Mouse (Mus musculus) lung, postnatal 0 days (tissue): ENCODE data around the gene Bahd1. TPM values are rescaled to one million over a fixed set of nuclear protein-coding genes. Genes with fewer than 3 reads are reported as not detected.

Source experiments
- ATAC-seq: fragments of 200-750 bp; cut with Nextera tagmentation; 2 replicates; pipeline ENCODE4 v1.8.0; 2017; ENCODE audit warnings: moderate library complexity
- DNase-seq: peaks from one replicate; pipeline ENCODE4 v3.0.0-alpha.2; 2016; ENCODE audit warnings: low spot score
- H3K27ac ChIP-seq: fragments of 300-500 bp; sonication (generic); 2 replicates; pipeline ENCODE4 v1.5.1; 2014; ENCODE audit warnings: antibody characterized with exemption, mild to moderate bottlenecking, low read length, mixed read lengths
- H3K27me3 ChIP-seq: fragments of 300-500 bp; sonication (generic); replicated peaks from 2 replicates; pipeline ENCODE4 v1.6.1; 2014; ENCODE audit warnings: low read length, mixed read lengths; ENCODE audit not compliant: insufficient read depth
- H3K36me3 ChIP-seq: fragments of 300-500 bp; sonication (generic); 2 replicates; pipeline ENCODE4 v1.6.1; 2014; ENCODE audit warnings: low read length, mixed read lengths; ENCODE audit not compliant: insufficient read depth
- H3K4me1 ChIP-seq: fragments of 300-500 bp; sonication (generic); 2 replicates; pipeline ENCODE4 v1.6.1; 2014; ENCODE audit warnings: antibody characterized with exemption, low read depth, low read length, mixed read lengths; ENCODE audit not compliant: insufficient read depth
- H3K4me2 ChIP-seq: fragments of 300-500 bp; sonication (generic); replicated peaks from 2 replicates; pipeline ENCODE4 v1.6.1; 2014; ENCODE audit warnings: low read depth, mild to moderate bottlenecking, low read length, moderate library complexity, mixed read lengths
- H3K4me3 ChIP-seq: fragments of 300-500 bp; sonication (generic); 2 replicates; pipeline ENCODE4 v1.5.1; 2014; ENCODE audit warnings: low read depth, low read length
- H3K9ac ChIP-seq: fragments of 300-500 bp; sonication (generic); replicated peaks from 2 replicates; pipeline ENCODE4 v1.6.1; 2014; ENCODE audit warnings: low read depth, mild to moderate bottlenecking
- H3K9me3 ChIP-seq: fragments of 300-500 bp; sonication (generic); 2 replicates; pipeline ENCODE4 v1.6.1; 2016; ENCODE audit warnings: low read length, mixed read lengths
- CTCF ChIP-seq: IDR thresholded peaks from 2 replicates; pipeline ENCODE4 v1.5.1; 2016; ENCODE audit warnings: antibody characterized with exemption, mild to moderate bottlenecking
- EP300 ChIP-seq: IDR thresholded peaks from 2 replicates; pipeline ENCODE4 v1.6.1; 2016; ENCODE audit warnings: antibody characterized with exemption, mild to moderate bottlenecking, control low read depth
- WGBS: fragments of 180-500 bp; shearing (Covaris S2); extraction: QIAGEN DNeasy Blood & Tissue Kit; methylation state at CpG from one replicate; pipeline ENCODE4 v1.1.7; 2014; 5-methylcytosine and 5-hydroxymethylcytosine counted together
- polyA plus RNA-seq: library from polyadenylated mRNA; unstranded; fragments of >200 nt; fragmentation: Nextera tagmentation; extraction: Ambion mirVana; gene quantifications from 2 replicates; pipeline ENCODE4 v1.2.1, GENCODE M21; 2015

The Bahd1 gene
- polyA plus RNA-seq, 1 experiment from 2014 or later, result 5.4 TPM

DNA sequence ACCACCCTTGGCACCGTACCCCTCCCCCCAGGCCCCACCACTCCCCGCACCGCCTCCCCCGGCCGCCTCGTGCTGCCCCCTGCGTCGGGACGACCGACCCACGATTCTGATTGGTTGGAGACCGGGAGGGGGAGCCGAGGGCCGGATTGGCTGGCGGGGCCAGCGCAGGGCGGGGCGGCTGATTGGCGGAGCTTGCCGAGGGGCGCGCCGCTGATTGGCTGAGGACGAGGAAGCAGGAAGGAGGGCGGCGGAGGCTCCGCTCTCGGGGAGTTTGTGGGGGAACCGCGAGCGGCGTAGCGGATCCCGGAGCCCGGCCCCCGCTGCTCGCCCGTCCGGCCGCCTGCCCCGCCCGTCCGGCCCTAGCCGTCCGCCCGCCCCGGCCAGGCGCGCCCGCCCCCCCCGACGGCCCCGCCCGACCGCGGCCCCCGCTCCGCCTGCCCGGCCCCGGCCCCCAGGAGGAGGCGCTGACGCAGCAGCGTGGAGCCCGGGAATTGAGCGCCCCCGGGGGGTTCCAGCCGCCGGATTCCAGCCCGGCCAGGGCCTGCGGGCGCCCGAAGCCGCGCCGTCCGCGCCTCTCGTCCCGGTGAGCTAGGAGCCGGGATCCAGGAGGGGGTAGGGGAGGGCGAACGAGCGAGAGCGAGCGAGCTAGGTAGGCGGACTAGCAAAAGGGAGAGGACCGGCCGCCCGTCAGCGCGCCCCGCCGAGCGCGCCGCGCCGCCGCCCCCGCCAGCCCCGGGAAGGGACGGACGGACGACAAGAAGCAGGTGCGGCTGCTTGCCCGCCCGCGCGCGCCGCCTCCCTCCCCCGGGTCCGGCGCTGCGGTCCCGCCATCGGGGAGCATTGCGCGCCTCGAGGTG, 1.2 kb downstream of the Bahd1 start:
- WGBS, result under 1% methylated on average over 64 of the region's 120 CpGs
- ATAC-seq (peak; percentile 93), DNase-seq (peak; percentile 98)
- peak overlapping the region; percentile 82 for H3K27ac ChIP-seq
- peak overlapping the region; percentile 84 for H3K9ac ChIP-seq
- H3K4me1 ChIP-seq, result peaks cover 17% of the 10 kb centered on the region; the same call in 1 of the 2 replicates
- no peaks in the 10 kb centered on the region for H3K36me3 ChIP-seq
- H3K4me2 ChIP-seq, result peak overlapping the region; percentile 99
- TF ChIP-seq CTCF, result peak; percentile 41; the same call in 1 of the 2 replicates
- no peak for TF ChIP-seq EP300
- H3K4me3 ChIP-seq, result peak overlapping the region; percentile 79
- H3K27me3 ChIP-seq, result peaks cover 17% of the 10 kb centered on the region
- H3K9me3 ChIP-seq, result no peaks in the 10 kb centered on the region

DNA sequence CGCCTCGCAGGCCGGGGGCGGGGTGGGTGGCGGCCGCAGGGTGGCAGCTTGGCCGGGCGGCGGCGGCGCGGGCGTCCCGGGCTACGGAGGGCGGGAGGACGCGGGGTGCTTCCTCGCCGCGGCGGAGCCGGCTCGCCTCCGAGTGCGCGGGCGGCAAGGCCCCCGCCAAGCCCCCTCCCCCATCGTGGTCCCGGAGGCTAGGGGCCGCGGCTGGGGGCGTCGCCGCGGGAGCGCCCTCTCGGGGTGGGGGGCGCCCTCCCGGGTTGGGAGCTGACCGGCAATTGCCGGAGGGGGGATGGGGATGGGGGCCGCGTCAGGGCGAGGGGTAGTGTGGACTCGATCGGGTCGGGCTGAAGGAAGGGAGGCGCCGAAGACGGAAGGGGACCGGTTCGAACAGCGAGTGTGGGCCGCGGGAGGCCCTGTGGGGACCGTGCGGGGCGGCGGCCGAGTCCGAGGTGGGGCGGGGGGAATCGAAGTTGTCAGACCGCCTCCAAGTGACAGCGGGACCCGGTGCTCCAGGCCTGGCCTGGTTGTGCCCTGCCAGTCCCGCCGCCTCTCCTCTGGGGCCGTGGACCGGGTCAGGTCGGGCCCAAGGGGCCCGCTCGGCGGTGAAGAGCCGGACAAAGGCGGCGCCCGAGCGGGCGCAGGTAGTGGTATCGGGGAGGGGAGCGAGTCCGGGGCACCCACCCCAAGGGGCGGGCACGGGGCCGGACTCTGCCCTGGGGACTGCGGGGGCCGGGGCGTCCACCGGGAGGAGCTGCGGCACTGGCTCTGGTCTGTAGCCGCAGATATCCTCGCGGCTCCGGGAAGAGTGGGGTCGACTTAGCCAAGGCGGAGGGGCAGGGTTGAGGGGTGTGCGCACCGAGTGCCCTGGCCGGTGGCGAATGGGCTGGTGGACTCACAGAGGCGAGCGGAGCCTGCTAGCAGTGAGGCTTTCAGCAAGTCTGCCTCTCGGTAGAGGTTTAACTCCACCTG, 2.2 kb downstream of the Bahd1 start:
- Histone ChIP-seq H3K27ac (peak overlapping the region; percentile 82), H3K9ac (peak overlapping the region; percentile 84), H3K27me3 (peaks cover 8% of the 10 kb centered on the region; the same call in 1 of the 2 replicates), H3K4me3 (peak overlapping the region; percentile 79), H3K4me2 (peak overlapping the region; percentile 99), H3K9me3 (no peaks in the 10 kb centered on the region), H3K36me3 (no peaks in the 10 kb centered on the region), H3K4me1 (peaks cover 10% of the 10 kb centered on the region; the same call in 1 of the 2 replicates)
- ATAC-seq (peak; percentile 37), DNase-seq (peak; percentile 68)
- TF ChIP-seq EP300 (no peak), CTCF (peak; percentile 59)
- WGBS, result under 1% methylated on average over 75 of the region's 106 CpGs

DNA sequence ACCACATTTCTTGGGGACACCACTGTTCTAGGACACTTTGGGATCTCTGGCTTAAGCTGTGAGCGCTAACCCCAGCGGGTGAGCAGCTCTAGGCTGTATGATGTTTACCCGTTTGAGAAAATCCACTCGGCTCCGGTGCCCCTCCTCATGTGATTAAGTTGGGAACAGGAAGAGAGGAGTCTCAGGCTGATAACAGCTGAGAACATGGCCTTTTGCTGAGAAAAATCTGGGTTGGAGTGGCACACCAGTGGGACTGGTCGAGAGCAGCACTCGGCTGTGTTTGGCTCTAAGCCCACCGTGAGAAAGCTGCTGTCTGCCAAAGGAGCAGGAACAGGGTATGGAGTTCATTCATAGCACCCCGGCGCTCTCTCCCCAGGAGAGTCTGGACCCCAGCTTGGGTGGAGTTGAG, 3.2 kb downstream of the Bahd1 start:
- H3K9ac ChIP-seq, result no peak overlapping the region
- H3K4me3 ChIP-seq, result 0 out of 2 replicates have a peak overlapping the region, but pooled peaks have one; percentile 8
- H3K4me1 ChIP-seq, result peaks cover 10% of the 10 kb centered on the region; the same call in 1 of the 2 replicates
- H3K9me3 ChIP-seq, result no peaks in the 10 kb centered on the region
- no peaks in the 10 kb centered on the region for H3K36me3 ChIP-seq
- ATAC-seq, result no peak
- 0 out of 2 replicates have a peak overlapping the region, but pooled peaks have one; percentile 11 for H3K27ac ChIP-seq
- peak overlapping the region; percentile 99 for H3K4me2 ChIP-seq
- WGBS, result 9% methylated on average over 10 of the region's 10 CpGs
- no peak for TF ChIP-seq EP300
- TF ChIP-seq CTCF, result no peak
- no peaks in the 10 kb centered on the region; the same call in 1 of the 2 replicates for H3K27me3 ChIP-seq
- DNase-seq, result peak; percentile 67

DNA sequence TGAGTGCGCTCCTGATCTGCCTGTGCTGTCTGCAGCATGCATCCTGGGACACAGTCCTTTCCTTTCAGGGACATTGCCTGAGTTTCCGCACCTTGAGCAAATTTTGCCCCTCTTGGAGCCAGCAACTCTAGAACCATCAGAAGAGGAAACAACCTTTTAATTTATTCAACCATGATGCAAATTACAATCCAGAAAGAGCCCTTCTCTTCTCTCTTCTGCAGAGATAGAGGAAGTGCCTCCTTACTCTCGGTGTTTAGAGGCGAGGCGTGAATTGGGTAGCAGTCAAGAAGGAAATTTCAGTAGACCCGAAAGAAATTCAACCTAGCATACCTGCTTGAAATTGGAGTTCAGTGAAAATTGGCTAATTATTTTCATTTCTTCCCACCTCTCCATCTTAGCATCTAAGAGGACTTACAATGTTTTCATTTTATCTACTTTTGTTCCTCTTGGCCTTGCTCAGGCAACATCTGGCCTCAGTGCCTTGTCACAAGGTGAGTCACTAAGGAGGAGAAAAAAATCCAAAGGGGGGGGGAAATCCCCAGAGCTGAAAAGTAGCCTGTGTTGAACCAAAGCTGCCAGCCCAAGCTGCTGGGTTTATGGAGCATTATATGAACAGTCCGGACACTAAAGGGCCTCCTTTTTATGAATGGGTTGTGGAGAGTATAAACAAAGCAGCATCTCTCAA, 5.4 kb downstream of the Bahd1 start:
- TF ChIP-seq EP300 (no peak), CTCF (no peak)
- WGBS, result 76% methylated on average over 7 of the region's 7 CpGs
- ATAC-seq (no peak), DNase-seq (no peak)
- Histone ChIP-seq H3K36me3 (no peaks in the 10 kb centered on the region), H3K9me3 (no peaks in the 10 kb centered on the region), H3K4me1 (peaks cover 5% of the 10 kb centered on the region; the same call in 1 of the 2 replicates), H3K27me3 (no peaks in the 10 kb centered on the region), H3K27ac (no peak overlapping the region), H3K4me2 (no peak overlapping the region), H3K9ac (no peak overlapping the region), H3K4me3 (no peak overlapping the region)

DNA sequence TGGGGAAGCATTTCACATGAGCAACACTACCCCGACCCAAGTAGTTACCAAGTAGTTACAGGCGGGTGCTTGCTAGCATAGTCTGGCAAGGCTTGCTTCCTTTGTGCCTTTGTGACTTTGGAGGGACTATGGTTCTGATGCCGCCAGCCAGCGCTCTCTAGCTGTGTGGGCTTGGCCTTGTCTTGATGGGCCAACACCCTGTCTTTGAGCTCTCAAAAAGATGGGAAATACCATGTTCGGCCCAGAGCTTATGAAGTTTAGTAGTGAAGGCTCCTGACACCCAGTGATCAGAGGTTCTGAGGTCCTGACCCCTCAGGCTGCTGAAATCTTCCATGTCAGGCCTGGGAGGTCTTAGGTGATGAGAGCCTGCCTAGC, 5.9 kb downstream of the Bahd1 start:
- Histone ChIP-seq H3K4me1 (peaks cover 5% of the 10 kb centered on the region; the same call in 1 of the 2 replicates), H3K4me3 (no peak overlapping the region), H3K36me3 (no peaks in the 10 kb centered on the region), H3K27me3 (no peaks in the 10 kb centered on the region), H3K4me2 (no peak overlapping the region), H3K27ac (no peak overlapping the region), H3K9ac (no peak overlapping the region), H3K9me3 (no peaks in the 10 kb centered on the region)
- DNase-seq (no peak), ATAC-seq (no peak)
- TF ChIP-seq EP300 (no peak), CTCF (no peak)
- 88% methylated on average over 5 of the region's 5 CpGs for WGBS
